Mouse (Mus musculus) ovary, postnatal 36 days (tissue): Measurements from ENCODE around the gene Pitpnb.

Experiments used
- DNase-seq: peaks from one replicate; pipeline ENCODE4 v3.0.0; 2022; ENCODE audit warnings: low spot score, mixed read lengths

The Pitpnb gene

GRCm38 (mm10) chr5:111330417-111331098, at the start of gene Pitpnb:
Gene Pitpnb, plus strand, starts transcription at chr5:111330763.
- DNase-seq: peak; percentile 99

GRCm38 (mm10) chr5:111284420-111285175, 46.0 kb upstream of the Pitpnb start:
- no peak for DNase-seq

- DNase-seq: no peak
Observed at GRCm38 (mm10) chr5:111287571-111287970, 43.0 kb upstream of the Pitpnb start.

- DNase-seq: no peak
Observed at GRCm38 (mm10) chr5:111288486-111288885, 42.1 kb upstream of the Pitpnb start.

- DNase-seq: no peak
Observed at GRCm38 (mm10) chr5:111290071-111290470, 40.5 kb upstream of the Pitpnb start.

GRCm38 (mm10) chr5:111291639-111292038, 38.9 kb upstream of the Pitpnb start:
- no peak for DNase-seq

- DNase-seq: no peak
Observed at GRCm38 (mm10) chr5:111297801-111298200, 32.8 kb upstream of the Pitpnb start.

GRCm38 (mm10) chr5:111298706-111299105, 31.9 kb upstream of the Pitpnb start:
- no peak for DNase-seq

- no peak for DNase-seq
Observed at GRCm38 (mm10) chr5:111300776-111301175, 29.8 kb upstream of the Pitpnb start.

GRCm38 (mm10) chr5:111301736-111302135, 28.8 kb upstream of the Pitpnb start:
- DNase-seq: no peak

- no peak for DNase-seq
Observed at GRCm38 (mm10) chr5:111304730-111305129, 25.8 kb upstream of the Pitpnb start.

GRCm38 (mm10) chr5:111310185-111310584, 20.4 kb upstream of the Pitpnb start:
- DNase-seq: no peak

GRCm38 (mm10) chr5:111313833-111314232, 16.7 kb upstream of the Pitpnb start:
- DNase-seq: no peak

GRCm38 (mm10) chr5:111315061-111315460, 15.5 kb upstream of the Pitpnb start:
- DNase-seq: no peak

GRCm38 (mm10) chr5:111317526-111317925, 13.0 kb upstream of the Pitpnb start:
- no peak for DNase-seq

- no peak for DNase-seq
Observed at GRCm38 (mm10) chr5:111318946-111319345, 11.6 kb upstream of the Pitpnb start.

- no peak for DNase-seq
Observed at GRCm38 (mm10) chr5:111325813-111326212, 4.8 kb upstream of the Pitpnb start.

GRCm38 (mm10) chr5:111327420-111327819, 3.1 kb upstream of the Pitpnb start:
- no peak for DNase-seq

- no peak for DNase-seq
Observed at GRCm38 (mm10) chr5:111329782-111330416, 664 bp upstream of the Pitpnb start.

- DNase-seq: no peak
Observed at GRCm38 (mm10) chr5:111331099-111331435, 504 bp downstream of the Pitpnb start.

GRCm38 (mm10) chr5:111335939-111336691, 5.6 kb downstream of the Pitpnb start:
- no peak for DNase-seq

GRCm38 (mm10) chr5:111341609-111342008, 11.0 kb downstream of the Pitpnb start:
- DNase-seq: no peak
